Mouse (Mus musculus) left cerebral cortex, adult 8-10 months (tissue): ENCODE measurements at regions not wholly inside any gene's neighbourhood (a gene's known extent, or its start where the extent isn't known, plus 50 kb on each side); places are given as distances from the start of the nearest gene placed in this dataset.

Experiments used
- DNase-seq, 2 experiments: peaks; one replicate each; pipeline ENCODE4 v3.0.0; 2022; ENCODE audit warnings: low spot score in 2 of 2

DNA sequence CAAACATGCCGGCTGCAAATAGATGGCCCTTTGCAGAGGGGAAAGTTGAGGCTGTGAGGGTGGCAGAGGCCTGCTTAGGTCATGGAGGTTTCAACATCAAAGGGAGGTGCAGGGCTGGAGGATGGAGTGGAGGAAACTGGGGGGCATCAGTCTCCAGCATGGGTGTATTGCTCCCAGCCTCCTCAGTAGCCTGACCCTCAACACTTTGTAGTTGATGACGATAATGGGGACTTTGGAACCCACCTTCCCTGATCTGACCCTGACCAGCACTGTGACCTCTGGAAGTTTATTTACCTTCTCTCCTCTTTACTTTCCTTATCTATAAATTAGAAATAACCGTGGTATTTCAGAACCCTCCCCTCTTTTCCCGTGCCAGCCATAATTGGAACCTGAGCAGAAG, 56.2 kb downstream of the Gm26897 start:
- DNase-seq, result no peak

DNA sequence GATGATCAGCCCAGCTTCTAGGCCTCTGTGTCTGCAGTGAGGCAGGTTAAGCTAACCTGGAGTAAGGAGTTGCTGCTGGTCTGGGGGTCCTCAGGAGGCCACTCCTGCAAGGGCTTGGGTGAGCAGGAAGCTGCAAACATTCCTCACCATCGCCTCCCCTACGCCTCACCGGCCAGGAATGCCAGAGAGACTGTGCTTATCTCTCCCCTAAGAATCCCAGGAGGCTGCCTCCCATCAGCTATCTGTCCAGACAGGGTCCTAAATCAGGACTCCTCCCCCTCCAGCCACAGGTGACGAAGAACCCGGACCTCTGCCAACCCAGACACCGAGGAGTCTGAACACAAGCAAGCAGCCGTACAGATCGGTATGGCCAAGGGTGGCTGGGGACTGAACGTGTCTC, 56.8 kb downstream of the Gm26897 start:
- no peak for DNase-seq

DNA sequence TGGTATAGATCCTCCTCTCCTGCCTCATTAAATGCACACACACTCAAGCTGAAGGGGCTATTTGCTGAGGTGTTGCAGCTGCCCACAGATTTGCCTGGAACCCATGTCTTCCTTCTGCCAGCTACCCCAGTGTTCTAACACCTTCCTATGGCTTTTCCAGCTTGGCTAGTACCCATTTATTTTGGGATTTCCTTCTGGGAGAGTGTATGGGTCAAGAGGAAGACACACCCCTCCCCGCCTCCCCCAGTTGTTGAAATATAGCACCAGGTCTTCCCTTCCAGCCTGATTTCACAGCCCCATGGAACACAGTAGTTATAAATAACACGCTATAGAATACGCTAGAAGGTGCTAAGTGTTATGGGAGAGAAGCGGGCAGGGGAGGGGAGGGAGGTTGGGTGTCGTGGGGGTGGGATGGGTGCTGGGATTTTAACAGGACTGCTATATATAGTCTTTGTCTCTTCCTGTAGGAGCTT, 57.4 kb downstream of the Gm26897 start:
- DNase-seq, result peak in 1 of 2 experiments; percentile 77

- DNase-seq, result no peak
Observed at GRCm38 (mm10) chr5:111792746-111793145, 59.0 kb downstream of the Gm26897 start.

- DNase-seq, result no peak
Observed at GRCm38 (mm10) chr5:111793178-111793577, 59.5 kb downstream of the Gm26897 start.

GRCm38 (mm10) chr5:111796889-111797288, 63.2 kb downstream of the Gm26897 start:
- no peak for DNase-seq

DNA sequence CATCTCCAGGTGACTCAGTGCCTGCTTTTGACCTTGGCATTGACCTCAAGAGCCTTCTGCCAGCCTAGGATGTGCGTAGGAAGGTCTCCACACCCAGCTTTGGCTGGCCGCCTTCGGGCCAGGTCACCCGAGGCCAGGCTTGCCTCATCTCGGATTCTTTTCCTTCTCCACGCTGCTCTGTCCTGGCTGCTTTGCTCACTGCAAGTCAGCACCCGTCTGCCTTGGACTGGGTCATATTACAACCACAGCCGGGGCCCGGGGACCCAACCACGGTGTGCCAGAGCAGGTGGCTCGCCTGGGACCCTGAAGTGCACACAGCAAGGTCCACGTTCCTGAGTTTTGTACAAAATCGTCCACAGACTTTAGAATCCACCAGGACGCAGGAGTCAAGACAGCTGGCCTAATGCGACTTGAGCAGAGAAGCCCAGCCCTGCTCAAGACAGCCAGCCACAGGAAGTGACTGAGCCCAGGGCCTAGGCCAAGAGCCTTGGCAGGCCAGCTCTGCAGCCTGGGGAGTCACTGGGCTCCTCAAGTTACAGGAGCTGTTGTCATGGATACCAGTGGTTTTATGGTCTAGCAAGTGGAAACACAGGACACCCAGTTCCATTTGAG, 66.1 kb downstream of the Gm26897 start:
- no peak for DNase-seq

DNA sequence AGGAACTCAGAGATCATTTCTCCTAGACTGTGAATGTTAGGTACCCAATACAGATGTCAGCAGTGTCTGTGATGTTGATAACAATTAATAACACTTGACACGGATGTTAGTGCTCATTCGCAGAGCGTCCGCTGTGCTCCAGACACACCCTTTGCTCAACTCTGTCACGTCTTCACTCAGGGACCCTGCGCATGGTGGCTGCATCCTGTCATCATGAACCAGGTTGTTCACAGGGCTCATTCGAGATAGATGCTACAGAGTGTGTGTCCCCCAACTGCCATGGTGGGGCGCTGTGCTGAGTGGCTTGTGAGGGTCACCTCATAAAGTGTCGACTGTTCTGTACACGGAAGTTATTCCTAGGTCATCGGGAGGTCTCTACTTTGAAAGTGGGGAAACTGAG, 66.8 kb downstream of the Gm26897 start:
- DNase-seq, result no peak

- DNase-seq, result no peak
Observed at GRCm38 (mm10) chr5:111801051-111801450, 67.3 kb downstream of the Gm26897 start.

GRCm38 (mm10) chr5:111804542-111804941, 70.8 kb downstream of the Gm26897 start:
- DNase-seq, result no peak

DNA sequence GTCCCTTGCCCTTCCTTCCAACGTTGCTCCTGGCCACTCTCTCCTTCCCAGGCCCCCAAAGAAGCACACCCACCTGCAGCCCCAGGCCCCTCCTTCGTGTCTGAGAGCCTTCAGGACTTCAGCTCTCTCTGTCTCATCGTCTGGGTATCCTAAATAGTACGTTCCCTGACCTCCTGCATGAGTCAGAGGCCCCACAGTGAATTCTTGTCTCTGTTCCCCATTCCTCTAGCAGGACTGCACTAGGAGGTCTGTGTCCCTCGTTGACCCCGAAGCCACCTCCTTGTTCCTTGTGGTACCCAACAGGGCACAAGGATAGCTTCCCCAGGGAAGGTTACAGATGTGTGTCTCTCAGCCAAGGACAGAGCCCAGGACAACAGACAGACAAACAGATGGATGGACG, 71.4 kb downstream of the Gm26897 start:
- no peak for DNase-seq

DNA sequence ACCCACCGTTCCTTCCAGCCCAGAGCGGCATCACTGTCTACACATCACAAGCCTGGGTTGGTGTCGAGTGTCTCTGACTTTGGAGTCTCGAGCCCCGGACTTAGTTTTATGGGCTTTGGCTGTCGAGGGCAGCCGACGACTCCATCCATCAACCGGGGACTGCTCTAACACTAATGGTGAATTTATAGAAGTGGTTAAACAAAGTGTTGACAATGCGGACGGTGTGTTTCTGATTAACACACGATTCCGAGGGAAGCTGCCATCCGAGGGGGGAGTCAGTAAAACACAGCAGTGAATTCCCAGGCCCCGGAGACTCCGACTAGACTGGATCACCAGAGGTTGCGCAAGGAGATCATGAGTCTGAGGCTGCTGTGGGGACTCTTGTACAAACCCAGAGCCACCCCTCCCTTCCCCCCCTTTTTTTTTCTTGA, 72.1 kb downstream of the Gm26897 start:
- DNase-seq, result no peak

- DNase-seq, result no peak
Observed at GRCm38 (mm10) chr5:111810079-111810808, 76.5 kb downstream of the Gm26897 start.

DNA sequence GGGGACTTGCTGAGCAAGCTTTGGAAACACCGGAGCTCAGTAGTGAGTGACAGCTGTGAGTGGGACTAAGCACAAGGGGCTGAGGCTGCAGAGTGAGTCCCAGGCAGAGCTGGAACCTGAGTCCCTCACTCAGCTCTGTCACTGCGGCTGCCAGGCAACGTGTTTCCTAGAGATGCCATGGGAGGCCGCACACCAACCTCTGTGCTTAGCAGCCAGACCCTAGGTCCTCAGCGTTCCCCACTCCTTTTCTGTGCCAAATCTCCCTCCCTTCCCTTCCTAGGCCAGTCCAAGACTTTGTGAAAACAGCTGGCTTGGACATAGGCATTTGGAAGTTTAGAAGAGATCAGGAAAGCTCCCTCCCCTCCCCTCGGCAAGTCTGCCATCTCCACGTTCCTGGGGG, 78.9 kb downstream of the Gm26897 start:
- DNase-seq, result no peak

DNA sequence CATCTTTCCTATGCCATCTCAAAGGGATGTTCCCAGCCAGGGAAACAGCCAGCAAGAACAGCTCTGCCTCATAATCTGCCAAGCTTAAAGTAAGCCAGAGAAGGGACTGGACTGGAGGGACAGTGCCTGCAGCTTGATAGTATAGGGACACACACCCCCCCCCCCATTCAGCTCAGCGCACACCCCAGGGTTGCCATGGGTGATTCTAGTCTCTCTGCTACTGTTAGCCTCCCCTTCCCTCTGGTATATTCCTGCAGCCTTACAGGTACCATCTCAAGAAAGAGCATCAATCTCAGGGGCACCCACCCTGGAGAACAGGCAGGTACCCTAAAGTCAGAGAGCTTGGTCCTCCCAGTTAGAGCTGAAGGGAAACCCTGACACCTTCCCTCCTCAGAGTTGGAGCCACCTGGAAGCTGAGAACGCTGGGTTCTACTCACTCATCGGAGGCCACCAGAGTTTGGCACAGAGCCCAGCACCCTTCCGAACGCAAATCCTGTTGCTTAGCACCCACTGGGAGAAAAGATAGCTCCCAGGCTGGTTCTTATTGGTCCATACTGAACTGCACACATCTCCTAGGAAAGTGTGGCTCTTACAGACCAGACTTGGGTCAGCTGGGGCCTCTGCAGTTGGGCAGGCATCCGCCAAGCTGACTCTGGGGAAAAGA, 79.5 kb downstream of the Gm26897 start:
- DNase-seq, result peak; percentile 36 to 71

GRCm38 (mm10) chr5:111814893-111815760, 81.4 kb downstream of the Gm26897 start:
- no peak for DNase-seq

DNA sequence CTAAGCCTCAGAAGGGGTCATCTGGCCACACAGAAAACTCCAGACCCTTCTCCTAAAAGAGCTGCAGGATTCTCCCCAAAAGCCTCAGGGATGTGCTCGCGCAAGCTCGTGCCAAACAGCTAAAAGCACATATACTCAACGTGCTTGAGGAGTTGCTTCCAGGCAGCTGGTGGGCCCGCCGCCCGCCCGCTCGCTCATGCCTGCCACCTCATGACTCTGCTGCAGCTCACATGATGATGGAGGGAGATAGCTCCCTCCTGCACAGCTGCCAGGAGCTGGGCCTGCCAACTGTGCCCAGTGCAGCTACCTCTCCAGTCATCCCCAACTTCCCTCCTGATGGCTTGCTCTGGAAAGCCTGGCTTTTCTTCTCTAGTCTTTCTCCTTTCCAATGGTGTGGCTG, 87.2 kb downstream of the Gm26897 start:
- DNase-seq, result peak in 1 of 2 experiments; percentile 47

- no peak for DNase-seq
Observed at GRCm38 (mm10) chr5:111822882-111823281, 89.2 kb downstream of the Gm26897 start.

- DNase-seq, result no peak
Observed at GRCm38 (mm10) chr5:111823420-111823819, 89.7 kb downstream of the Gm26897 start.

DNA sequence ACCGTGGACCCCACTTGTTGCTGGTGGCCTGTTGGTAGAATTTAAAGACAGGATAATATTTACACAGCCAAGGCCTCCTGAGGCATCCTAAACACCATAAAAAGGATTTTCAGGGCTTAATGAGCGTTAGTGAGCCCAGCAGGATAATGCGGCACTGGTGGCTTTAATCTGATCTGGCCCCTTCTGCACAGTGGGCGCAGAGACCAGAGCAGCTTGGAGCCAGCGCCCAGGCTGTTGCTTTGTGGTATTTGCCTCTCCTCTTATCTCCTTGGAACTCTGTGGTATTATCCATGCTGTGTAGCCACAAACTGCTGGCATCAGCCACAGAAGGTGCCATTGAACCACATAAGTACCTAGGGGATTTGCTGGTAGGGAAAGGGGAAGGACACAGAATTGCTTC, 90.1 kb downstream of the Gm26897 start:
- DNase-seq, result no peak

GRCm38 (mm10) chr5:111824600-111825130, 90.9 kb downstream of the Gm26897 start:
- DNase-seq, result no peak
